Mouse (Mus musculus) E14TG2a.4 (cell line): ENCODE data around the gene Zfp831.

Source experiments
- CTCF ChIP-seq: conservative IDR thresholded peaks from 2 replicates; pipeline ENCODE4 v1.5.1; 2014; ENCODE audit warnings: low read length
- POU5F1 ChIP-seq: IDR thresholded peaks from 2 replicates; pipeline ENCODE4 v1.6.1; 2014; ENCODE audit warnings: low read length, borderline replicate concordance

DNA sequence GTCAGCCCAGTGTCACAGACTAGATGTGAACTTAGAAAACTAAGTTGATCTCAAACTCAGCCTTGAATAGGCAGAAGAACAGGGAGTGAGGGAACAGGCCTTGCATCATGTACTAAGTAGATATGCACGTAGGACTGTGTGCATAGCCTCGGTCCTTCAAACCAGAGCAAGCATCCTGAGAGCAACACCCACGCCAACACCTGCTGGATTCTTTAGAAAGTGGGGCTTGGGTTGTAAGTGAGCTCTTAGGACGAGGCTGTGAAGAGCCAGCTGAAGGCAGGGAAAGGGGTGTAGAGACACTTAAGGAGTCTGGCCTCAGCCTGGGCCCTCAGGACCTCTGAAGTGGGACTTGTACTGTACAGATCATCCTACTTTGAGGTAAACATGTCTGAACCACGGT, 12.0 kb downstream of the Zfp831 start:
- TF ChIP-seq CTCF = no peak
- no peak for TF ChIP-seq POU5F1
